Mouse (Mus musculus) midbrain, embryonic 13.5 days (tissue): Measurements from ENCODE around the gene Gprin2. TPM values are rescaled to one million over a fixed set of nuclear protein-coding genes. Genes with fewer than 3 reads are reported as not detected.
A peak's percentile ranks its signal among the peaks of the same experiment; 100 is the strongest.

Source experiments
- ATAC-seq: fragments of 200-750 bp; cut with Nextera tagmentation; 2 replicates; pipeline ENCODE4 v1.8.0; 2017; ENCODE audit warnings: mild to moderate bottlenecking, moderate TSS enrichment, moderate library complexity
- H3K27ac ChIP-seq: fragments of 300-500 bp; sonication (generic); 2 replicates; pipeline ENCODE4 v1.5.1; 2015; ENCODE audit warnings: inconsistent platforms, mild to moderate bottlenecking, moderate library complexity
- H3K27me3 ChIP-seq: fragments of 300-500 bp; sonication (generic); 2 replicates; pipeline ENCODE4 v1.6.1; 2015; ENCODE audit warnings: mild to moderate bottlenecking, inconsistent platforms
- H3K36me3 ChIP-seq: fragments of 300-500 bp; sonication (generic); 2 replicates; pipeline ENCODE4 v1.6.1; 2015; ENCODE audit warnings: mild to moderate bottlenecking, inconsistent platforms
- H3K4me1 ChIP-seq: fragments of 300-500 bp; sonication (generic); replicated peaks from 2 replicates; pipeline ENCODE4 v1.6.1; 2015; ENCODE audit warnings: inconsistent platforms
- H3K4me2 ChIP-seq: fragments of 300-500 bp; sonication (generic); replicated peaks from 2 replicates; pipeline ENCODE4 v1.6.1; 2015; ENCODE audit warnings: moderate library complexity, mild to moderate bottlenecking, inconsistent platforms
- H3K4me3 ChIP-seq: fragments of 300-500 bp; sonication (generic); replicated peaks from 2 replicates; pipeline ENCODE4 v1.5.1; 2015; ENCODE audit warnings: mild to moderate bottlenecking, inconsistent platforms
- H3K9ac ChIP-seq: fragments of 300-500 bp; sonication (generic); replicated peaks from 2 replicates; pipeline ENCODE4 v1.6.1; 2015; ENCODE audit warnings: mild to moderate bottlenecking, inconsistent platforms
- H3K9me3 ChIP-seq: fragments of 300-500 bp; sonication (generic); 2 replicates; pipeline ENCODE4 v1.6.1; 2016; ENCODE audit warnings: mild to moderate bottlenecking, inconsistent platforms
- WGBS: fragments of 180-500 bp; shearing (Covaris S2); methylation state at CpG from one replicate; pipeline ENCODE4 v1.1.7; 2015; 5-methylcytosine and 5-hydroxymethylcytosine counted together
- polyA plus RNA-seq: library from polyadenylated mRNA; unstranded; fragments of >200 nt; fragmentation: Nextera tagmentation; extraction: Ambion mirVana; gene quantifications from 2 replicates; pipeline ENCODE4 v1.2.1, GENCODE M21; 2015

The Gprin2 gene
- polyA plus RNA-seq, 1 experiment from 2014 or later, result 5.3 TPM

DNA sequence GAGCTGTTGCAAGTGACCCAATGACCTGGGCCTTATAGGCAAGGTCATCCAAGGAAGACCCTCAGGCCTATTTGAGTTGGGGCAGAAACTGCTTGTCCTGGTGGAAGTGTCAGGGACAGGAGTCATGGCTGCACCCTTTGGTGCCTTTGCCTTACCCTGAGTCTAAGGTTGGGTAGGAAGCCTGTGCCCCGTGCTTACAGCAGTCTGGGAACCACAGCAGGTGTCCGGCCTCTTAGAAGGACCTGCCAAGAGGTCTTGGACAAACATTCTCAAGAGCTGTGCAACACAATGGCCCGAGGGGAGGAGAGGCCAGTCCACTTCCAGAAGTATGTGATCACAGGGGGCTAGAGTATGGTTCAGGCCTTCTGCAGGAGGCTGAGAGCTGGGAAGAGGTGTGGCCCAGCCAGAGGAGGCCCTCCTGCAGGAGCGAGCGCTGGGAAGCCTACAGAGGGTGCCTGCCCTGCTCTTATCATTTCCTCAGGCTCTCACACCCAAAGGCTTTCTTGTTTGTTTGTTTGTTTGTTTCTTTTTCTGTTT, 22.0 kb upstream of the Gprin2 start:
- Histone ChIP-seq H3K36me3 (no peaks in the 10 kb centered on the region), H3K9ac (no peak overlapping the region), H3K27ac (no peak overlapping the region), H3K4me3 (no peak overlapping the region), H3K4me2 (no peak overlapping the region), H3K27me3 (peaks cover 28% of the 10 kb centered on the region), H3K4me1 (peaks cover 5% of the 10 kb centered on the region; the same call in 1 of the 2 replicates), H3K9me3 (no peaks in the 10 kb centered on the region)
- ATAC-seq, result no peak
- WGBS, result 73% methylated on average over 5 of the region's 5 CpGs

- Histone ChIP-seq H3K9me3 (no peaks in the 10 kb centered on the region), H3K27ac (no peak overlapping the region), H3K27me3 (peaks cover 34% of the 10 kb centered on the region), H3K9ac (no peak overlapping the region), H3K4me1 (peaks cover 5% of the 10 kb centered on the region; the same call in 1 of the 2 replicates), H3K4me3 (no peak overlapping the region), H3K36me3 (no peaks in the 10 kb centered on the region), H3K4me2 (no peak overlapping the region)
- ATAC-seq, result no peak
- WGBS, result 72% methylated on average over 5 of the region's 5 CpGs
These were observed 20.1 kb upstream of the Gprin2 start for GRCm38 (mm10) chr14:34221416-34222077.

DNA sequence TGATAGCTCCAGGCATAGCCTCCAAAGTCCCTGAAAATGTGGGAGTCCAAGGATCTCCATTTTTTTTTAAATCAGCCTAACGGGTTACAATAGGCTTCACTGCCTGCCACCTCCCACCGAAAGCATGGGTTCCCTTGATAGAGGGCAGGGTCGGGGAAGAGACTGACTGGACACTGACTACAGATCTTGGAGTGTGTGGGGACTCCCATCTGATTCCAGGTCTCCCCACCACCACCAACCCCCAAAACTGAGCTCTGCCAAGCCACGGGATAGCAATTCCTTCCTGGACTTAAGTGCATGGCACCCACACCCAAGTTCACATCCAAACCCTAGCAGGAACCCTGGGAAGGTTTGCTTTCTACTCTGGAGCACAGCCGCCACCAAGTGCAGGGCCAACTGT, 19.0 kb upstream of the Gprin2 start:
- ATAC-seq, result no peak
- no peak overlapping the region for H3K4me3 ChIP-seq

GRCm38 (mm10) chr14:34219786-34220198, 18.3 kb upstream of the Gprin2 start:
- peaks cover 34% of the 10 kb centered on the region for H3K27me3 ChIP-seq
- H3K9me3 ChIP-seq, result no peaks in the 10 kb centered on the region
- peak; percentile 43; the same call in 1 of the 2 replicates for ATAC-seq
- H3K9ac ChIP-seq, result peak overlapping the region; percentile 34; the same call in 1 of the 2 replicates
- H3K4me1 ChIP-seq, result peaks cover 5% of the 10 kb centered on the region; the same call in 1 of the 2 replicates
- H3K36me3 ChIP-seq, result no peaks in the 10 kb centered on the region
- peak overlapping the region; percentile 23 for H3K4me3 ChIP-seq
- WGBS, result 6% methylated on average over 29 of the region's 29 CpGs
- no peak overlapping the region for H3K27ac ChIP-seq
- peak overlapping the region; percentile 51 for H3K4me2 ChIP-seq

More for the DNA sequence above, 19.0 kb upstream of the Gprin2 start:
- WGBS, result 80% methylated on average over 5 of the region's 5 CpGs
- Histone ChIP-seq H3K36me3 (no peaks in the 10 kb centered on the region), H3K4me1 (peaks cover 5% of the 10 kb centered on the region; the same call in 1 of the 2 replicates), H3K9ac (no peak overlapping the region), H3K9me3 (no peaks in the 10 kb centered on the region), H3K27ac (no peak overlapping the region), H3K4me2 (no peak overlapping the region), H3K27me3 (peaks cover 34% of the 10 kb centered on the region)

GRCm38 (mm10) chr14:34219295-34219694, 17.8 kb upstream of the Gprin2 start, which contains the start of gene Syt15:
Gene Syt15, plus strand, starts transcription at chr14:34219595.
- no peak for ATAC-seq
- H3K27ac ChIP-seq, result no peak within 1 kb of the TSS
- WGBS, result 78% methylated on average over 6 of the region's 6 CpGs
- peaks cover 5% of the 10 kb centered on the region; the same call in 1 of the 2 replicates for H3K4me1 ChIP-seq
- H3K4me3 ChIP-seq, result peak within 1 kb of the TSS; percentile 23
- peaks cover 34% of the 10 kb centered on the region for H3K27me3 ChIP-seq
- no peaks in the 10 kb centered on the region for H3K9me3 ChIP-seq
- H3K4me2 ChIP-seq, result peak within 1 kb of the TSS; percentile 51
- H3K36me3 ChIP-seq, result no peaks in the 10 kb centered on the region
- H3K9ac ChIP-seq, result peak within 1 kb of the TSS; percentile 34; the same call in 1 of the 2 replicates

GRCm38 (mm10) chr14:34215451-34216127, 14.1 kb upstream of the Gprin2 start:
- ATAC-seq, result no peak
- WGBS, result 78% methylated on average over 6 of the region's 6 CpGs
- Histone ChIP-seq H3K4me3 (no peak overlapping the region), H3K36me3 (no peaks in the 10 kb centered on the region), H3K27ac (no peak overlapping the region), H3K9me3 (no peaks in the 10 kb centered on the region), H3K9ac (no peak overlapping the region), H3K4me1 (peaks cover 5% of the 10 kb centered on the region; the same call in 1 of the 2 replicates), H3K4me2 (no peak overlapping the region), H3K27me3 (peaks cover 27% of the 10 kb centered on the region)

- Histone ChIP-seq H3K4me3 (no peak overlapping the region), H3K27ac (no peak overlapping the region), H3K27me3 (no peaks in the 10 kb centered on the region), H3K4me1 (no peaks in the 10 kb centered on the region), H3K36me3 (no peaks in the 10 kb centered on the region), H3K4me2 (no peak overlapping the region), H3K9me3 (no peaks in the 10 kb centered on the region), H3K9ac (no peak overlapping the region)
- WGBS, result 88% methylated on average over 4 of the region's 4 CpGs
- no peak for ATAC-seq
These were observed 8.5 kb upstream of the Gprin2 start for GRCm38 (mm10) chr14:34209942-34210341.

DNA sequence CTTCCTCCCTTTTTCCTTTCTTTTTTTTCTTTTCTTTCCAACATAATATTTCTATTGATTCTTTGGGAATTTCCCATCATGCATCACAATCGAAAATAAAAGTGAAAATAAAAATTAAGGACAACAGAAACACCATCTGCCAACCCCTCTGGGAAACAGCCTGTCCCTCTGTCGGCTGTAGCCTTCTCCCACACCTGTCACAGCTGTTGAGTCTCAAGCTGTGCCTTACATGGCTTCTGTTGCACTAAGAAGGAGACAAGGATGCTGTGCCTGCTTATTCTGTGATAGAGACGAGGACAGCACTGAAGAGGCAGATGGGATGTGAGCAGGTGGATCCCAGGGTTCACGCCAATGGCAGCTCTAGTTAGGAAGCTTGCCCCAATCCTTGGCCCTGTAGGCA, 7.6 kb upstream of the Gprin2 start:
- 63% methylated on average over 4 of the region's 4 CpGs for whole genome bisulfite sequencing
- Histone ChIP-seq H3K4me2 (no peak overlapping the region), H3K27ac (no peak overlapping the region), H3K4me3 (no peak overlapping the region), H3K9me3 (no peaks in the 10 kb centered on the region), H3K27me3 (no peaks in the 10 kb centered on the region), H3K36me3 (no peaks in the 10 kb centered on the region), H3K4me1 (no peaks in the 10 kb centered on the region), H3K9ac (no peak overlapping the region)
- no peak for ATAC-seq

GRCm38 (mm10) chr14:34208651-34209050, 7.2 kb upstream of the Gprin2 start:
- H3K9me3 ChIP-seq, result no peaks in the 10 kb centered on the region
- no peak overlapping the region for H3K4me2 ChIP-seq
- H3K36me3 ChIP-seq, result no peaks in the 10 kb centered on the region
- H3K9ac ChIP-seq, result no peak overlapping the region
- 57% methylated on average over 2 of the region's 2 CpGs for WGBS
- ATAC-seq, result no peak
- no peaks in the 10 kb centered on the region for H3K27me3 ChIP-seq
- no peaks in the 10 kb centered on the region for H3K4me1 ChIP-seq
- H3K27ac ChIP-seq, result no peak overlapping the region
- H3K4me3 ChIP-seq, result no peak overlapping the region

DNA sequence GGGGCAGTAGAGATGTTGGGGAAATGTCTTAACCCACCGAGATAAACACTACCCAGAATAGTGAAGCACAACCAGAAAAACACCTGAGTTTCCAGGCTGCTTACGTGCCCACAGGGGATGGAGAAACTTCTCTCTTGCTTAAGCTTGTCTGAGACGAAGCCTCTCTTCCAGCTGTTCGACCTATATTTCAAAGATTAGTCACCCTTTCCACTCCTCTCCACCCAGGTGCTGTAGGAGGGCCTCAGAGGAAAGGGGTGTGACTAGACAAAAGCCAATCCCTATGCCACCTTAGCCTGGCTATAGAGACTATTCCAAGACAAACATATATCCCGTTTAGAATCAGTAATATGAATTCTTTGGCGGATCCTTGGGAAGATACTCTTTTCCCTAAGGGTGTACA, 6.5 kb upstream of the Gprin2 start:
- Histone ChIP-seq H3K4me1 (no peaks in the 10 kb centered on the region), H3K9ac (no peak overlapping the region), H3K9me3 (no peaks in the 10 kb centered on the region), H3K27me3 (no peaks in the 10 kb centered on the region), H3K4me3 (no peak overlapping the region), H3K4me2 (no peak overlapping the region), H3K36me3 (no peaks in the 10 kb centered on the region), H3K27ac (no peak overlapping the region)
- 77% methylated on average over 6 of the region's 6 CpGs for WGBS
- no peak for ATAC-seq

- Histone ChIP-seq H3K27me3 (peaks cover 3% of the 10 kb centered on the region; the same call in 1 of the 2 replicates), H3K4me1 (peaks cover 14% of the 10 kb centered on the region), H3K27ac (peak overlapping the region; percentile 79), H3K36me3 (no peaks in the 10 kb centered on the region; the same call in 1 of the 2 replicates), H3K4me3 (peak overlapping the region; percentile 81), H3K4me2 (peak overlapping the region; percentile 86), H3K9ac (peak overlapping the region; percentile 84), H3K9me3 (no peaks in the 10 kb centered on the region)
- peak; percentile 86 for ATAC-seq
- WGBS, result under 1% methylated on average over 19 of the region's 19 CpGs
These were observed 669 bp downstream of the Gprin2 start for GRCm38 (mm10) chr14:34200738-34201230.

GRCm38 (mm10) chr14:34196706-34197105, 4.7 kb downstream of the Gprin2 start:
- H3K4me1 ChIP-seq, result peaks cover 14% of the 10 kb centered on the region
- WGBS, result 50% methylated on average over 4 of the region's 4 CpGs
- no peak overlapping the region for H3K4me2 ChIP-seq
- H3K9ac ChIP-seq, result no peak overlapping the region
- no peak overlapping the region for H3K4me3 ChIP-seq
- H3K9me3 ChIP-seq, result no peaks in the 10 kb centered on the region
- H3K36me3 ChIP-seq, result peaks cover 31% of the 10 kb centered on the region
- ATAC-seq, result no peak
- H3K27me3 ChIP-seq, result no peaks in the 10 kb centered on the region
- no peak overlapping the region for H3K27ac ChIP-seq
